Mouse (Mus musculus) ES-E14 (cell line): ENCODE data around the gene Rgmb. TPM values are rescaled to one million over a fixed set of nuclear protein-coding genes. Genes with fewer than 3 reads are reported as not detected.

Experiments
- DNase-seq: peaks from one replicate; pipeline ENCODE4 v3.0.0-alpha.2; 2013; ENCODE audit warnings: low read depth, low spot score
- H3K27ac ChIP-seq: 2 replicates; pipeline ENCODE4 v1.5.1; 2012; ENCODE audit warnings: low read depth, mild to moderate bottlenecking, low read length, moderate library complexity, mixed read lengths; ENCODE audit not compliant: poor library complexity, insufficient read depth, severe bottlenecking
- H3K36me3 ChIP-seq: 2 replicates; pipeline ENCODE4 v1.6.1; 2012; ENCODE audit warnings: mild to moderate bottlenecking, low read length, moderate library complexity, mixed read lengths; ENCODE audit not compliant: control insufficient read depth, poor library complexity, insufficient read depth, severe bottlenecking
- H3K4me1 ChIP-seq, 2 experiments: fragments of 150-350 bp in 1 of 2; sonication (generic) in 1 of 2; 2 replicates each; pipeline ENCODE4 v1.6.1; 2012; ENCODE audit warnings: low read length in 2 of 2, mild to moderate bottlenecking in 1 of 2, mixed read lengths in 1 of 2; ENCODE audit not compliant: control insufficient read depth in 2 of 2, insufficient read depth in 2 of 2, poor library complexity in 1 of 2
- H3K4me3 ChIP-seq, 2 experiments: fragments of 150-350 bp in 1 of 2; sonication (generic) in 1 of 2; 2 replicates each; pipeline ENCODE4 v1.5.1; 2012; ENCODE audit warnings: low read length in 2 of 2, low read depth in 1 of 2, mild to moderate bottlenecking in 1 of 2, mixed read lengths in 1 of 2; ENCODE audit not compliant: insufficient read depth in 1 of 2, poor library complexity in 1 of 2, severe bottlenecking in 1 of 2
- H3K9ac ChIP-seq: 2 replicates; pipeline ENCODE4 v1.6.1; 2012; ENCODE audit warnings: low read depth, mild to moderate bottlenecking, low read length, mixed read lengths; ENCODE audit not compliant: poor library complexity, insufficient read depth, severe bottlenecking
- H3K9me3 ChIP-seq: fragments of 150-350 bp; sonication (generic); 2 replicates; pipeline ENCODE4 v1.6.1; 2012; ENCODE audit warnings: low read depth, mild to moderate bottlenecking, low read length; ENCODE audit not compliant: control insufficient read depth, insufficient read depth
- CHD2 ChIP-seq: IDR thresholded peaks from 2 replicates; pipeline ENCODE4 v1.6.1; 2014; ENCODE audit warnings: mild to moderate bottlenecking, low read depth, low read length, inconsistent platforms
- HCFC1 ChIP-seq: IDR thresholded peaks from 2 replicates; pipeline ENCODE4 v1.6.1; 2012; ENCODE audit warnings: low read length, inconsistent platforms, borderline replicate concordance; ENCODE audit not compliant: insufficient read depth
- MAFK ChIP-seq: IDR thresholded peaks from 2 replicates; pipeline ENCODE4 v1.6.1; 2014; ENCODE audit warnings: mild to moderate bottlenecking, low read depth, low read length, inconsistent platforms; ENCODE audit not compliant: insufficient read depth
- ZC3H11A ChIP-seq: IDR thresholded peaks from 2 replicates; pipeline ENCODE4 v1.6.1; 2012; ENCODE audit warnings: low read depth, mild to moderate bottlenecking, inconsistent platforms, low read length, borderline replicate concordance
- ZNF384 ChIP-seq: IDR thresholded peaks from 2 replicates; pipeline ENCODE4 v1.6.1; 2012; ENCODE audit warnings: low read depth, low read length, inconsistent platforms
- in situ Hi-C, 2 experiments: fragments of 600-800 bp; cut with MboI; formaldehyde crosslinking; loops; one replicate each; pipeline ENCODE4 v1.15.1; 2025; ENCODE audit warnings: low sequenced_read_pairs in 2 of 2, inconsistent platforms in 1 of 2; ENCODE audit not compliant: unreplicated experiment in 2 of 2
- total RNA-seq: library from RNA; depleted of rRNA; stranded (reverse); fragments of 300-350 nt; gene quantifications from 2 replicates; pipeline ENCODE4 v1.2.3, GENCODE M21; 2012

Gene Rgmb
- total RNA-seq, 1 experiment = 7.2 TPM

- no peak overlapping the region for H3K27ac ChIP-seq
- TF ChIP-seq ZC3H11A (no peak), HCFC1 (no peak)
- no peak for DNase-seq
- peaks cover 0 to 2% of the 10 kb centered on the region in 2 experiments; a peak in 1 of 4 replicates for H3K4me1 ChIP-seq
- H3K36me3 ChIP-seq = peaks cover 2% of the 10 kb centered on the region; the same call in 1 of the 2 replicates
- in situ Hi-C loops = no loop called here
- H3K4me3 ChIP-seq = no peak overlapping the region
- H3K9ac ChIP-seq = no peak overlapping the region
- H3K9me3 ChIP-seq = no peaks in the 10 kb centered on the region
These were observed 7.0 kb downstream of the Rgmb start for GRCm38 (mm10) chr17:15823838-15824237.

GRCm38 (mm10) chr17:15823215-15823614 is 7.6 kb downstream of the Rgmb start:
- in situ Hi-C loops = no loop called here
- TF ChIP-seq ZC3H11A (no peak), MAFK (no peak), CHD2 (no peak), HCFC1 (no peak), ZNF384 (no peak)

GRCm38 (mm10) chr17:15822376-15822775 is 8.5 kb downstream of the Rgmb start:
- Histone ChIP-seq H3K4me1 (peaks cover 0 to 2% of the 10 kb centered on the region in 2 experiments; a peak in 1 of 4 replicates), H3K9ac (no peak overlapping the region), H3K9me3 (no peaks in the 10 kb centered on the region), H3K27ac (no peak overlapping the region), H3K36me3 (peaks cover 2% of the 10 kb centered on the region; the same call in 1 of the 2 replicates), H3K4me3 (no peak overlapping the region)
- DNase-seq = no peak
- no peak for TF ChIP-seq ZC3H11A
- no peak for TF ChIP-seq CHD2
- no peak for TF ChIP-seq MAFK
- no peak for TF ChIP-seq ZNF384
- TF ChIP-seq HCFC1 = no peak
- in situ Hi-C loops = no loop called here

More at GRCm38 (mm10) chr17:15823215-15823614, 7.6 kb downstream of the Rgmb start:
- no peaks in the 10 kb centered on the region for H3K9me3 ChIP-seq
- H3K27ac ChIP-seq = no peak overlapping the region
- no peak overlapping the region for H3K4me3 ChIP-seq
- H3K36me3 ChIP-seq = peaks cover 2% of the 10 kb centered on the region; the same call in 1 of the 2 replicates
- no peak for DNase-seq
- no peak overlapping the region for H3K9ac ChIP-seq
- H3K4me1 ChIP-seq = peaks cover 0 to 2% of the 10 kb centered on the region in 2 experiments; a peak in 1 of 4 replicates

GRCm38 (mm10) chr17:15821706-15822105 is 9.1 kb downstream of the Rgmb start:
- Histone ChIP-seq H3K36me3 (peaks cover 4% of the 10 kb centered on the region), H3K4me3 (no peak overlapping the region), H3K27ac (no peak overlapping the region), H3K9me3 (no peaks in the 10 kb centered on the region), H3K4me1 (peaks cover 0 to 2% of the 10 kb centered on the region in 2 experiments; a peak in 1 of 4 replicates), H3K9ac (no peak overlapping the region)
- DNase-seq = no peak
- TF ChIP-seq CHD2 (no peak), MAFK (no peak), HCFC1 (no peak)
- in situ Hi-C loops = no loop called here

GRCm38 (mm10) chr17:15820761-15821160 is 10.1 kb downstream of the Rgmb start:
- H3K9ac ChIP-seq = no peak overlapping the region
- H3K27ac ChIP-seq = no peak overlapping the region
- peaks cover 4% of the 10 kb centered on the region for H3K36me3 ChIP-seq
- H3K4me3 ChIP-seq = no peak overlapping the region
- TF ChIP-seq MAFK = no peak
- no peak for TF ChIP-seq ZNF384
- no peaks in the 10 kb centered on the region for H3K9me3 ChIP-seq
- peaks cover 0 to 2% of the 10 kb centered on the region in 2 experiments; a peak in 1 of 4 replicates for H3K4me1 ChIP-seq
- in situ Hi-C loops = no loop called here
- DNase-seq = no peak
